Mouse (Mus musculus) adrenal gland, postnatal 25 days (tissue): ENCODE measurements around the gene Runx2. TPM values are rescaled to one million over a fixed set of nuclear protein-coding genes. Genes with fewer than 3 reads are reported as not detected.

Experiments
- DNase-seq: peaks from one replicate; pipeline ENCODE4 v3.0.0; 2021; ENCODE audit warnings: mixed read lengths
- long read RNA-seq: library from polyadenylated mRNA; stranded (forward); transcript quantifications from one replicate; pipeline ENCODE4 v2.0.0, GENCODE M21; 2021
- total RNA-seq: library from RNA; stranded (reverse); gene quantifications from 2 replicates; pipeline ENCODE4 v1.2.3, GENCODE M21; 2021

The Runx2 gene
- 48.9 and 60.4 TPM in 2 replicates for total RNA-seq
- long read RNA-seq, partial matches to known transcripts = 0 of 4 reads
- long read RNA-seq, other reads (novel, unspliced or antisense) = 4 of 4 reads

- no peak for DNase-seq
These were observed at the start of gene Runx2 for GRCm38 (mm10) chr17:44814508-44815175. Gene Runx2 (minus strand): TSS chr17:44814797.

- no peak for DNase-seq
These were observed 48.6 kb upstream of the Runx2 start for GRCm38 (mm10) chr17:44863165-44863564.

- no peak for DNase-seq
These were observed 27.6 kb upstream of the Runx2 start for GRCm38 (mm10) chr17:44842184-44842583.

- DNase-seq = no peak
These were observed 16.6 kb upstream of the Runx2 start for GRCm38 (mm10) chr17:44831201-44831600.

GRCm38 (mm10) chr17:44829587-44829986 is 15.0 kb upstream of the Runx2 start:
- DNase-seq = no peak

- DNase-seq = no peak
These were observed 13.4 kb upstream of the Runx2 start for GRCm38 (mm10) chr17:44827964-44828363.

GRCm38 (mm10) chr17:44827124-44827523 is 12.5 kb upstream of the Runx2 start:
- DNase-seq = no peak

GRCm38 (mm10) chr17:44821940-44822339 is 7.3 kb upstream of the Runx2 start:
- DNase-seq = no peak

GRCm38 (mm10) chr17:44819816-44820215 is 5.2 kb upstream of the Runx2 start:
- no peak for DNase-seq

- no peak for DNase-seq
These were observed 4.2 kb upstream of the Runx2 start for GRCm38 (mm10) chr17:44818825-44819224.

GRCm38 (mm10) chr17:44807031-44807430 is 7.6 kb downstream of the Runx2 start:
- DNase-seq = no peak

- peak; percentile 33 for DNase-seq
These were observed 17.3 kb downstream of the Runx2 start for GRCm38 (mm10) chr17:44797331-44797730.

GRCm38 (mm10) chr17:44792218-44792917 is 22.2 kb downstream of the Runx2 start:
- DNase-seq = no peak

GRCm38 (mm10) chr17:44788982-44789747 is 25.4 kb downstream of the Runx2 start:
- no peak for DNase-seq

- no peak for DNase-seq
These were observed 31.5 kb downstream of the Runx2 start for GRCm38 (mm10) chr17:44783143-44783542.

GRCm38 (mm10) chr17:44782366-44782765 is 32.2 kb downstream of the Runx2 start:
- DNase-seq = no peak

GRCm38 (mm10) chr17:44780353-44780752 is 34.2 kb downstream of the Runx2 start:
- DNase-seq = no peak

- DNase-seq = no peak
These were observed 36.5 kb downstream of the Runx2 start for GRCm38 (mm10) chr17:44778141-44778540.

- DNase-seq = peak; percentile 63
These were observed 37.2 kb downstream of the Runx2 start for GRCm38 (mm10) chr17:44777337-44777804.

- DNase-seq = peak; percentile 98
These were observed 37.8 kb downstream of the Runx2 start, which contains the start of gene Supt3 for GRCm38 (mm10) chr17:44776738-44777270. Gene Supt3 (plus strand): TSS chr17:44777152.

GRCm38 (mm10) chr17:44772576-44772975 is 42.0 kb downstream of the Runx2 start:
- DNase-seq = no peak

- DNase-seq = no peak
These were observed 43.7 kb downstream of the Runx2 start for GRCm38 (mm10) chr17:44770871-44771270.
